Mouse (Mus musculus): ENCODE results near the gene Gm42906. TPM values are rescaled to one million over a fixed set of nuclear protein-coding genes. Genes with fewer than 3 reads are reported as not detected.
A peak's percentile ranks its signal among the peaks of the same experiment; 100 is the strongest.

Gm42906 gene
- polyA plus RNA-seq, 1 experiment from 2014 or later, result not detected

DNA sequence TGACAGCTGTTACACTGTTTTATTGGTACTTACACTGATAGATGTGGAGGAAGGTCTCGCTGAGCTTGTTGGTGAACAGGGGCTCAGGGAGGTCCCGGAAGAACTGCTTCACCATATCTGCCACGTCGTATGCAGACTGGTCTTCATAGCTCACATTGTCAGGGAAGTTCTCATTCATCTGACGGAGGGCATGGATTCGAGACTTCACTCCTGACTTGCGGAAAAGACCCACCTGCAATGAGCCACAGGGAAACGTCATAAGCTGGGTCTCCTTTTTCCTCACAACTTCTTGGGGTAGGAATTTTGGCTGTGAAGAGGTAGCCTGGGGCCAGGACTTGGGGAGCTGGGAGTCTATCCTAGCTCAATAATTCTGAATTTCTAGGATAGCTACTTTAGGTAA lies 375.6 kb downstream of the Gm42906 start:
- Histone ChIP-seq H3K27me3 (ENCODE audit: control insufficient read depth, insufficient read depth, low read length) (no peaks in the 10 kb centered on the region), H3K9ac (replicated peaks; ENCODE audit: low read depth, low read length) (no peak overlapping the region), H3K4me2 (replicated peaks; ENCODE audit: low read depth, low read length) (no peak overlapping the region), H3K9me3 (ENCODE audit: control insufficient read depth, low read depth, low read length) (peaks cover 4% of the 10 kb centered on the region; the same call in 1 of the 2 replicates), H3K4me1 (ENCODE audit: control insufficient read depth, insufficient read depth, low read length) (peaks cover 20% of the 10 kb centered on the region), H3K36me3 (ENCODE audit: control insufficient read depth, insufficient read depth, low read length) (peaks cover 40% of the 10 kb centered on the region), H3K27ac (ENCODE audit: low read length) (no peak overlapping the region), H3K4me3 (ENCODE audit: low read depth, low read length) (no peak overlapping the region)
- no peak for ATAC-seq (ENCODE audit: insufficient number of reproducible peaks, insufficient read depth, low FRiP score, low read depth)
- 96% methylated on average over 8 of the region's 8 CpGs for WGBS

DNA sequence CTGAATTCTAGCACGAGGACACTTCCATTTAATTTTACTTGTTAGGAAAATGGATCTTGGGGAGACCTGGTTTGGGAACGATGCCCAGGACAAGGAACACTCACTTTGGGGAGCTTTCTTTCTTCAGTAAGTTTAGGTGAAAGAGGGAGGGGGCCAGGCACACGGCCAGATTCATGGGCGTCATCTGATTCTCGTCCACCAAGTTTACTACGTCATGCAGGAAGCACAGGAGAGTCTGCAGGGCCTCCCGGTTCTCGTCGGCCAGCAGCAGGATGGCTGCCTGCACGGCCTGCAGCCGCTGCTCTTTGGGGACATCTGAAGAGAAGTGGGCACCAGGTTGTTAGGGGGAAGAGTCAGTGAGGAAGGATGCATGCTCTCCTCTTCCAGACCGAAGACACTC lies 380.5 kb downstream of the Gm42906 start:
- H3K9ac ChIP-seq (replicated peaks; ENCODE audit: low read depth, low read length), result no peak overlapping the region
- no peak overlapping the region for H3K4me2 ChIP-seq (replicated peaks; ENCODE audit: low read depth, low read length)
- 66% methylated on average over 12 of the region's 12 CpGs for WGBS
- no peak for ATAC-seq (ENCODE audit: insufficient number of reproducible peaks, insufficient read depth, low FRiP score, low read depth)
- no peaks in the 10 kb centered on the region for H3K4me1 ChIP-seq (ENCODE audit: control insufficient read depth, insufficient read depth, low read length)
- peaks cover 4% of the 10 kb centered on the region; the same call in 1 of the 2 replicates for H3K9me3 ChIP-seq (ENCODE audit: control insufficient read depth, low read depth, low read length)
- peaks cover 61% of the 10 kb centered on the region for H3K36me3 ChIP-seq (ENCODE audit: control insufficient read depth, insufficient read depth, low read length)
- no peak overlapping the region for H3K4me3 ChIP-seq (ENCODE audit: low read depth, low read length)
- H3K27me3 ChIP-seq (ENCODE audit: control insufficient read depth, insufficient read depth, low read length), result no peaks in the 10 kb centered on the region
- peak overlapping the region; percentile 44; the same call in 1 of the 2 replicates for H3K27ac ChIP-seq (ENCODE audit: low read length)

- peaks cover 62% of the 10 kb centered on the region for H3K36me3 ChIP-seq (ENCODE audit: control insufficient read depth, insufficient read depth, low read length)
- no peak overlapping the region for H3K9ac ChIP-seq (replicated peaks; ENCODE audit: low read depth, low read length)
- peak overlapping the region; percentile 44; the same call in 1 of the 2 replicates for H3K27ac ChIP-seq (ENCODE audit: low read length)
These were observed 381.0 kb downstream of the Gm42906 start for GRCm38 (mm10) chr5:151046917-151047316.

GRCm38 (mm10) chr5:151046131-151046530 lies 381.8 kb downstream of the Gm42906 start:
- WGBS, result 91% methylated on average over 6 of the region's 6 CpGs
- Histone ChIP-seq H3K27ac (ENCODE audit: low read length) (no peak overlapping the region), H3K4me1 (ENCODE audit: control insufficient read depth, insufficient read depth, low read length) (no peaks in the 10 kb centered on the region), H3K9ac (replicated peaks; ENCODE audit: low read depth, low read length) (no peak overlapping the region), H3K4me3 (ENCODE audit: low read depth, low read length) (no peak overlapping the region), H3K36me3 (ENCODE audit: control insufficient read depth, insufficient read depth, low read length) (peaks cover 63% of the 10 kb centered on the region), H3K27me3 (ENCODE audit: control insufficient read depth, insufficient read depth, low read length) (no peaks in the 10 kb centered on the region), H3K4me2 (replicated peaks; ENCODE audit: low read depth, low read length) (no peak overlapping the region), H3K9me3 (ENCODE audit: control insufficient read depth, low read depth, low read length) (no peaks in the 10 kb centered on the region)
- ATAC-seq (ENCODE audit: insufficient number of reproducible peaks, insufficient read depth, low FRiP score, low read depth), result no peak

More at GRCm38 (mm10) chr5:151046917-151047316, 381.0 kb downstream of the Gm42906 start:
- WGBS, result 79% methylated on average over 7 of the region's 7 CpGs
- no peak overlapping the region for H3K4me3 ChIP-seq (ENCODE audit: low read depth, low read length)
- H3K9me3 ChIP-seq (ENCODE audit: control insufficient read depth, low read depth, low read length), result no peaks in the 10 kb centered on the region
- H3K4me1 ChIP-seq (ENCODE audit: control insufficient read depth, insufficient read depth, low read length), result no peaks in the 10 kb centered on the region
- no peak overlapping the region for H3K4me2 ChIP-seq (replicated peaks; ENCODE audit: low read depth, low read length)
- no peak for ATAC-seq (ENCODE audit: insufficient number of reproducible peaks, insufficient read depth, low FRiP score, low read depth)
- no peaks in the 10 kb centered on the region for H3K27me3 ChIP-seq (ENCODE audit: control insufficient read depth, insufficient read depth, low read length)

GRCm38 (mm10) chr5:151042911-151043310 lies 385.1 kb downstream of the Gm42906 start:
- no peak overlapping the region for H3K4me2 ChIP-seq (replicated peaks; ENCODE audit: low read depth, low read length)
- no peak overlapping the region for H3K4me3 ChIP-seq (ENCODE audit: low read depth, low read length)
- WGBS, result 89% methylated on average over 5 of the region's 5 CpGs
- no peak overlapping the region for H3K27ac ChIP-seq (ENCODE audit: low read length)
- H3K9ac ChIP-seq (replicated peaks; ENCODE audit: low read depth, low read length), result no peak overlapping the region
- H3K4me1 ChIP-seq (ENCODE audit: control insufficient read depth, insufficient read depth, low read length), result no peaks in the 10 kb centered on the region
- peaks cover 46% of the 10 kb centered on the region for H3K36me3 ChIP-seq (ENCODE audit: control insufficient read depth, insufficient read depth, low read length)
- no peaks in the 10 kb centered on the region for H3K9me3 ChIP-seq (ENCODE audit: control insufficient read depth, low read depth, low read length)
- ATAC-seq (ENCODE audit: insufficient number of reproducible peaks, insufficient read depth, low FRiP score, low read depth), result no peak
- H3K27me3 ChIP-seq (ENCODE audit: control insufficient read depth, insufficient read depth, low read length), result no peaks in the 10 kb centered on the region

- H3K4me2 ChIP-seq (replicated peaks; ENCODE audit: low read depth, low read length), result no peak overlapping the region
- no peak for ATAC-seq (ENCODE audit: insufficient number of reproducible peaks, insufficient read depth, low FRiP score, low read depth)
- H3K9ac ChIP-seq (replicated peaks; ENCODE audit: low read depth, low read length), result no peak overlapping the region
These were observed 390.1 kb downstream of the Gm42906 start for GRCm38 (mm10) chr5:151037871-151038270.

GRCm38 (mm10) chr5:151034715-151035512 lies 393.0 kb downstream of the Gm42906 start:
- Histone ChIP-seq H3K9me3 (ENCODE audit: control insufficient read depth, low read depth, low read length) (no peaks in the 10 kb centered on the region; the same call in 1 of the 2 replicates), H3K4me3 (ENCODE audit: low read depth, low read length) (no peak overlapping the region), H3K36me3 (ENCODE audit: control insufficient read depth, insufficient read depth, low read length) (peaks cover 11% of the 10 kb centered on the region; the same call in 1 of the 2 replicates), H3K27ac (ENCODE audit: low read length) (no peak overlapping the region), H3K4me2 (replicated peaks; ENCODE audit: low read depth, low read length) (no peak overlapping the region), H3K27me3 (ENCODE audit: control insufficient read depth, insufficient read depth, low read length) (no peaks in the 10 kb centered on the region), H3K9ac (replicated peaks; ENCODE audit: low read depth, low read length) (no peak overlapping the region), H3K4me1 (ENCODE audit: control insufficient read depth, insufficient read depth, low read length) (no peaks in the 10 kb centered on the region)
- WGBS, result 65% methylated on average over 9 of the region's 9 CpGs
- ATAC-seq (ENCODE audit: insufficient number of reproducible peaks, insufficient read depth, low FRiP score, low read depth), result no peak

More at GRCm38 (mm10) chr5:151037871-151038270, 390.1 kb downstream of the Gm42906 start:
- 89% methylated on average over 7 of the region's 7 CpGs for WGBS
- no peak overlapping the region for H3K27ac ChIP-seq (ENCODE audit: low read length)
- no peaks in the 10 kb centered on the region for H3K4me1 ChIP-seq (ENCODE audit: control insufficient read depth, insufficient read depth, low read length)
- H3K27me3 ChIP-seq (ENCODE audit: control insufficient read depth, insufficient read depth, low read length), result no peaks in the 10 kb centered on the region
- no peak overlapping the region for H3K4me3 ChIP-seq (ENCODE audit: low read depth, low read length)
- H3K9me3 ChIP-seq (ENCODE audit: control insufficient read depth, low read depth, low read length), result no peaks in the 10 kb centered on the region; the same call in 1 of the 2 replicates
- H3K36me3 ChIP-seq (ENCODE audit: control insufficient read depth, insufficient read depth, low read length), result peaks cover 25% of the 10 kb centered on the region

- H3K9ac ChIP-seq (replicated peaks; ENCODE audit: low read depth, low read length), result no peak overlapping the region
- no peaks in the 10 kb centered on the region for H3K27me3 ChIP-seq (ENCODE audit: control insufficient read depth, insufficient read depth, low read length)
- ATAC-seq (ENCODE audit: insufficient number of reproducible peaks, insufficient read depth, low FRiP score, low read depth), result no peak
- H3K27ac ChIP-seq (ENCODE audit: low read length), result no peak overlapping the region
- no peak overlapping the region for H3K4me2 ChIP-seq (replicated peaks; ENCODE audit: low read depth, low read length)
- no peaks in the 10 kb centered on the region; the same call in 1 of the 2 replicates for H3K9me3 ChIP-seq (ENCODE audit: control insufficient read depth, low read depth, low read length)
- WGBS, result 66% methylated on average over 6 of the region's 6 CpGs
- no peaks in the 10 kb centered on the region for H3K4me1 ChIP-seq (ENCODE audit: control insufficient read depth, insufficient read depth, low read length)
- H3K36me3 ChIP-seq (ENCODE audit: control insufficient read depth, insufficient read depth, low read length), result no peaks in the 10 kb centered on the region
- H3K4me3 ChIP-seq (ENCODE audit: low read depth, low read length), result no peak overlapping the region
These were observed 399.1 kb downstream of the Gm42906 start for GRCm38 (mm10) chr5:151028906-151029305.

Measured in stomach, embryonic 14.5 days (tissue).